Mouse (Mus musculus) testis, adult 2 months (tissue): ENCODE results near the gene Ppat.

Experiments used
- CTCF ChIP-seq: fragments of 200-500 bp; IDR thresholded peaks from 2 replicates; pipeline ENCODE4 v1.5.1; 2012; ENCODE audit warnings: low read depth, mild to moderate bottlenecking, inconsistent platforms, low read length, moderate library complexity; ENCODE audit not compliant: control insufficient read depth, insufficient read depth, insufficient replicate concordance
- POLR2A ChIP-seq: fragments of 200-500 bp; IDR thresholded peaks from 2 replicates; pipeline ENCODE4 v1.6.1; 2012; ENCODE audit warnings: low read depth, mild to moderate bottlenecking, inconsistent platforms, low read length, moderate library complexity; ENCODE audit not compliant: control insufficient read depth

- TF ChIP-seq POLR2A, result no peak
- no peak for TF ChIP-seq CTCF
Measured at GRCm38 (mm10) chr5:76893084-76893483, 58.3 kb downstream of the Ppat start.
